Mouse (Mus musculus) testis, postnatal 14 days (tissue): Measurements from ENCODE around the gene Defb20.
"Not testable (repeated sequence)": the region's sequence is repeated elsewhere in the genome, so short reads cannot be mapped to it uniquely, and the experiment has no call there.

Experiments used
- DNase-seq: peaks from one replicate; pipeline ENCODE4 v3.0.0; 2021; ENCODE audit warnings: low spot score

Defb20 gene

DNA sequence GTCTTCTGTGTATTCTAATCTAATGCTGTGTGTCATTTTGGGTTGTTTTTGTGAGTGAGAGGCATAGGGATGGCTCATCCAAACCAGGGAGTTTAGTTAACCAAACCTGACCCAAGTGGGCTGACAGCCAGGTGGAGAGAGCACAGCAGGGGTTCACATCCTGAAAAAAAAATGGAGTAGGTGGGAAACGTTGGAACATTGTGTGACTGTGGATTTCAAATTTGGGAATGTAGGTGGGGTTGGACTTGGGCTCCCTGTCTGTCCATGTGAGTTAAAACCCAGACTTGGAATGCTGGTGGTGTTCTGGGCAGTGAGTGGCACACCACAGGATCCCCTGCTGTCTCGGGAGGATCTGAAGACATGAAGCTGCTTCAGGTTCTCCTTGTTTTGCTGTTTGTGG lies at the start of gene Defb20:
TSS of gene Defb20 (plus strand) at position 301 of the 400 bp plus-strand sequence.
- DNase-seq, result no peak

GRCm38 (mm10) chr2:152427493-152427892 lies 49.4 kb upstream of the Defb20 start:
- DNase-seq, result no peak

- not testable (repeated sequence) for DNase-seq
Measured at GRCm38 (mm10) chr2:152428481-152428880, 48.4 kb upstream of the Defb20 start.

GRCm38 (mm10) chr2:152436405-152436901 lies 40.4 kb upstream of the Defb20 start:
- no peak for DNase-seq

- peak; percentile 83 for DNase-seq
Measured at GRCm38 (mm10) chr2:152436983-152437860, 39.6 kb upstream of the Defb20 start.

DNA sequence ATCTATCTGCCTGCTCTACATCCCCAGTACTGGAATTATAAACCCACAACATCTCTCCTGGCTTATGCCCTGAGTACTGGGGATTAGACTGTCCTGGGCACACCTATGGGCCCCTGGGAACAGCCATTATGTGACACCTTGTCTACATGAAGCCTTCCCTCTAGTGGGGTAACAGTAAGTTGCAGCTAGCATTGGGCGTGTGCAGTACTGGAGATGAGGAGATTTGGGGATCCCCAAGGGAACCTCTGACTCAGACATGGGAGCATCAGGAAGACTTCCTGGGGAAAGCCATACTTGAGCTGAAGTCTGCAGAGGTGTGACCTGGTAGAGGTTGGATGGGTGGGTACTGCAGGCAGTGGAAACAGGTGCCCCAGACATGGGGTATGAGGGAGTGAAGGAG lies 37.9 kb upstream of the Defb20 start:
- DNase-seq, result no peak

GRCm38 (mm10) chr2:152439833-152440232 lies 37.0 kb upstream of the Defb20 start:
- no peak for DNase-seq

DNA sequence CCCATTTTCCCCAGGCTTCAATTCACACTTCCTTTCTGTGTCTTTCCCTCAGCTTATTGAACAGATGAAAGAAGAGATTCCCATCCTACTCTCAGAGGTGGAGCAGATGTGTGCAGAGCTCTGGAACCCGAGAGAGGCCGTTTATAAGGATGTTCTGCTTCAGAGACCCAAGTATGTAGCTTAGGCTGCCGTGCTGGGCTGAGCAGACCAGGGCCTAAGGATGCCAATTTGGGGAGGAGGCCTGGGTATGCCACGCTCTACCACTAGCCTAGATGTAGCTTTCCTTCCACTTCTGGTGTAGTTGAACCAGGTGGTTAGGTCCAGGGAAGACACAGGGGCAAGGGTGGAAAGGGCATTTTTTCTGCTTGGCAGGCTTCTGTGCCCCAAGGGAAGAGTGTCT lies 34.5 kb upstream of the Defb20 start:
- no peak for DNase-seq

DNA sequence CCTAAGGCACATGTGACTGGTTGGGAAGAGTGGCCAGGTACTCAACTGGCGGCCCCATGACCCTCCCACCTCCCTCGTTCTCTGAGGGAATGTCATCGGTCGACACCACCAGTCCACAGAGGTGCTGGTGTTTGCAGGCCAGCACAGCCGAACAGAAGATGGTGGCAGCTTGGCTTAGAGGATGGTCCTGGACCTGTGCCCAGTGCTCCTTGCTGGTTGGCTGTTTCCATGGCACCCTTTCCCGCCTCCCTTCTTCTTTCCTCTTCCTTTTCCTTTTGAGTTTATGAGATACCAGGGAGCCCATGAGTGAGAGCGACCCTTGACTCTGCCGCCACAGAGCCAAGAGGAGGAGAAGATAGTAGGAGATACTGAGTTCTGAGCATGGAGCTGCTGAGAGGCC lies 33.6 kb upstream of the Defb20 start:
- DNase-seq, result no peak

GRCm38 (mm10) chr2:152446642-152447041 lies 30.2 kb upstream of the Defb20 start:
- DNase-seq, result no peak

DNA sequence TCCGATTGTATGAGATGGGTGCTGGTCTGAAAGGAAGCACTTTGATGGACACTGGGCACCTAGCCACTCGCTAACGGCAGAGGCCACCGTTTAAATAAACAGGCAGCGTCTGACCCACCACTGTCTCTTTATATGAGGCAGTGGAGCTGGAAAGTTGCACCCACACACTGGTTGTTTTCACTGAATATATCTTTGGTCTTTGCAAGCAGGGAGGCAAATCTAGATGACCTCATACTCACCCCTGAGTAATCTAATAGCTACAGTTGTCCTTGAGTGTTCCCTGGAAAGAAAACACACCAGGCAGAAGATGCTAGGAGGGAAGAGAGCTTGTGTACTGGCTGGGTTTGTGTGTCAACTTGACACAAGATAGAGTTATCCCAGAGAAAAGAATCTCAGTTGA lies 29.4 kb upstream of the Defb20 start:
- DNase-seq, result no peak

- DNase-seq, result no peak
Measured at GRCm38 (mm10) chr2:152450241-152450640, 26.6 kb upstream of the Defb20 start.

GRCm38 (mm10) chr2:152452101-152452781 lies 24.6 kb upstream of the Defb20 start:
- DNase-seq, result no peak

- no peak for DNase-seq
Measured at GRCm38 (mm10) chr2:152459241-152459640, 17.6 kb upstream of the Defb20 start.

- DNase-seq, result no peak
Measured at GRCm38 (mm10) chr2:152464570-152465150, 12.2 kb upstream of the Defb20 start, which contains the start of gene Defb23. TSS of gene Defb23 (minus strand) at chr2:152464620.

- peak; percentile 33 for DNase-seq
Measured at GRCm38 (mm10) chr2:152470973-152471372, 5.9 kb upstream of the Defb20 start.

GRCm38 (mm10) chr2:152472434-152472833 lies 4.4 kb upstream of the Defb20 start:
- DNase-seq, result no peak

DNA sequence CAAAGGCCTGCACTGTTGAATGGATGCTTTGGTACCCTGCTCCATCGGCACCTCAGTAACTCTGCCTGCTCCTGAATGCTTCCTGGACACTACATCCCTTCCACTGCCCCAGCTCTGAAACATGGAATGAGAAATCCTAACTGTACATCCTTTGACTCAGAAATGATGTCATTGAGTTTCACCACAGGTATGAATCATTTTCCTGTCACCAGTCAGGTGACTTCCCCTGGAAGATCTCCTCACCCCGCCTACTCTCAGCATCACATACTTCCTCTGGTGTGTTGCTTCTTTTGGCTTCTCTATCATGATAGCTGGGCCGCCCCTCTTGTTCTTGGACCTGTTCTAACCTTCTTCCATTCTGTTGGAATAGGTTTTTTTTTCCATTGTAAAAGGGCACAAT lies 4.0 kb downstream of the Defb20 start:
- no peak for DNase-seq

DNA sequence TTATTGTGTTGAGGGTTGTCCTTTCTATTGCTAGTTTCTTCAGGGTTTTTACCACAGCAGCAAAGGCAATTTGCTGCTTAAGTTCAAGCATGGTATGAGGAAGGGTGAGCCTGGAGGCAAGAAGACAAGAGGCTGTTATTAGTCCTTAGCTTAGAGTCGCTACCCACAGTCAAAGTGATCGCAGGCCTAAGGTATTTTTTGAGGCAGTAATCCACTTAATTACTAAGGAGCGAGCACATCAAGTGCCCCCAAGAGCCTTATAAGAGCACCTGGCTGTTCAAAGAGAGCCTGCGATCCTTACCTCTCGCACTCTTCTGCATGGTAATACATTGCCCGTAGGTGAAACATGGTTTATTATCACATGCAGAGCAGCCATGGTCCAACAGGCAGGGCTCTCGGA lies 4.9 kb downstream of the Defb20 start:
- DNase-seq, result no peak

- peak; percentile 50 for DNase-seq
Measured at GRCm38 (mm10) chr2:152487024-152487423, 10.2 kb downstream of the Defb20 start.

DNA sequence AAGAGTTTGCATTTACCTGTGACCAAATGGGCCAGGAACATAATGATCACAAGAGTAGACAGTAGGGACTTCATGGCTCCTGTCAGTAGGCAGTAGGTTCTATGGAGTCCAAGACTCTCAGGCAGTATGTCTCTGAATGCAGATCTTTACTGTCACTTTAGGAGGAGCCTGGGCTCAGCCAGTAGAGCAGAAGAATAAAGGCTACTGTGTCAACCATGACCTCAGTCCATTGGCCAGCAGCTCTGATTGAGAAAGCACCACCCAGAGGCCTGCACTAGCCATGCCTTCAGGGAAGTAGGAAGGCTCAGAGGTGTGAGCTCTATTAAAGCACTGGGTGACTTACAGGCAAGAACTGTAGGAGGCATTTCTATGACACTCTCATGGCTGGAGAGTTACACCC lies 13.2 kb downstream of the Defb20 start, which contains the start of gene Defb22:
TSS of gene Defb22 (minus strand) at position 101 of the 400 bp plus-strand sequence.
- DNase-seq, result no peak

DNA sequence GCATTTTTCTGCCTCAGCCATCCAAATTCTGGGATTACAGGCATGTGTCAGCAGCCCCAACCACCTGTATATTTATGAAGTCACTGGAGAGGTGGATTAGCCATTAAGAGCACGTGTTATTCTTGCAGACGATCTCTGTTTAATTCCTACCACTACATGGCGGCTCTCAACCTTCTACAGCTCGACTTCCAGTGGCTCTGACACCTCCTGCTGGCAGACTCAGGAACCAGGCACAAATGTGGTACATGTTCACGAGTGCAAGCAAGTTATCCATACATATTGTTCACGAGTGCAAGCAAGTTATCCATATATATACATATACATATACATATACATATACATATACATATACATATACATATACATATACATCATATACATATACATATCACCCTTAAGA lies 16.3 kb downstream of the Defb20 start:
- no peak for DNase-seq

GRCm38 (mm10) chr2:152498020-152498419 lies 21.2 kb downstream of the Defb20 start:
- DNase-seq, result no peak
